Mouse (Mus musculus) embryonic stem cell, embryonic (primary cell): Measurements from ENCODE around the gene Pwp1.

ENCODE experiments used
- CTCF ChIA-PET, 4 experiments: fragments of 300-600 bp in 2 of 4; fragments of 350-600 bp in 2 of 4; sonication (Branson Sonifier 250); formaldehyde crosslinking; loops; one replicate each; lab custom pipeline; 2022; ENCODE audit warnings: inconsistent platforms in 2 of 4; lab: Charles Lee
- POLR2A ChIA-PET, 4 experiments: fragments of 300-600 bp in 2 of 4; fragments of 350-600 bp in 2 of 4; sonication (Branson Sonifier 250); formaldehyde crosslinking; loops; one replicate each; lab custom pipeline; 2022; ENCODE audit warnings: antibody characterized with exemption in 4 of 4, inconsistent platforms in 1 of 4; lab: Charles Lee

Pwp1 gene

GRCm38 (mm10) chr10:85929962-85930361 is 100.7 kb downstream of the Pwp1 start:
- ChIA-PET CTCF (interaction anchor here in 3 of 4 experiments (0.7 to 1.9 kb wide), 5 partner anchors 19 to 1172 kb away, joined by 3 to 4 read pairs (median 4); no protein-coding TSS in a partner anchor), POLR2A (interaction anchor here in 3 of 4 experiments (0.6 to 3.9 kb wide), 19 partner anchors 8 to 315 kb away, joined by 3 to 30 read pairs (median 4); partner anchors contain the start of genes Prdm4 (in 1 of the 3) and Rtcb (in 1 of the 3))

- POLR2A ChIA-PET = interaction anchor here in 1 of 4 experiments (1.0 to 2.5 kb wide), 6 partner anchors 8 to 765 kb away, joined by 3 to 10 read pairs (median 5); partner anchors contain the start of gene Ascl4
- CTCF ChIA-PET = interaction anchor here in 2 of 4 experiments (1.4 to 1.8 kb wide), 2 partner anchors 8 to 32 kb away, joined by 4 read pairs; no protein-coding TSS in a partner anchor
Observed at GRCm38 (mm10) chr10:85936280-85936965, 107.1 kb downstream of the Pwp1 start.
